Mouse (Mus musculus) liver, embryonic 11.5 days (tissue): ENCODE data around the gene Bex3. TPM values are rescaled to one million over a fixed set of nuclear protein-coding genes. Genes with fewer than 3 reads are reported as not detected.
"Not testable (repeated sequence)": the region's sequence is repeated elsewhere in the genome, so short reads cannot be mapped to it uniquely, and the experiment has no call there.

ENCODE experiments used
- ATAC-seq: fragments of 200-750 bp; cut with Nextera tagmentation; replicated peaks from 2 replicates; pipeline ENCODE4 v1.8.0; 2017; ENCODE audit warnings: moderate number of reproducible peaks, mild to moderate bottlenecking, moderate TSS enrichment, moderate library complexity; ENCODE audit not compliant: low FRiP score
- DNase-seq: peaks from one replicate; pipeline ENCODE4 v3.0.0-alpha.2; 2017; ENCODE audit warnings: low spot score
- H3K27ac ChIP-seq: fragments of 300-500 bp; sonication (generic); 2 replicates; pipeline ENCODE4 v1.5.1; 2014; ENCODE audit warnings: mild to moderate bottlenecking, low read depth, low read length, control low read depth
- H3K27me3 ChIP-seq: fragments of 300-500 bp; sonication (generic); replicated peaks from 2 replicates; pipeline ENCODE4 v1.6.1; 2014; ENCODE audit warnings: low read length, mixed read lengths; ENCODE audit not compliant: control insufficient read depth, insufficient read depth
- H3K36me3 ChIP-seq: fragments of 300-500 bp; sonication (generic); 2 replicates; pipeline ENCODE4 v1.6.1; 2014; ENCODE audit warnings: mild to moderate bottlenecking, low read length, moderate library complexity, mixed read lengths; ENCODE audit not compliant: control insufficient read depth, insufficient read depth
- H3K4me1 ChIP-seq: fragments of 300-500 bp; sonication (generic); replicated peaks from 2 replicates; pipeline ENCODE4 v1.6.1; 2014; ENCODE audit warnings: low read length, mixed read lengths; ENCODE audit not compliant: control insufficient read depth, insufficient read depth
- H3K4me2 ChIP-seq: fragments of 300-500 bp; sonication (generic); 2 replicates; pipeline ENCODE4 v1.6.1; 2014; ENCODE audit warnings: mild to moderate bottlenecking, control low read depth, moderate library complexity
- H3K4me3 ChIP-seq: fragments of 300-500 bp; sonication (generic); 2 replicates; pipeline ENCODE4 v1.5.1; 2014; ENCODE audit warnings: low read depth, low read length, control low read depth
- H3K9ac ChIP-seq: fragments of 300-500 bp; sonication (generic); 2 replicates; pipeline ENCODE4 v1.6.1; 2014; ENCODE audit warnings: low read depth, low read length, control low read depth
- H3K9me3 ChIP-seq: fragments of 300-500 bp; sonication (generic); 2 replicates; pipeline ENCODE4 v1.6.1; 2016; ENCODE audit warnings: low read length, inconsistent platforms, mixed read lengths; ENCODE audit not compliant: control insufficient read depth
- WGBS: fragments of 180-500 bp; shearing (Covaris S2); extraction: QIAGEN DNeasy Blood & Tissue Kit; methylation state at CpG from one replicate; pipeline ENCODE4 v1.1.7; 2014; 5-methylcytosine and 5-hydroxymethylcytosine counted together
- polyA plus RNA-seq: library from polyadenylated mRNA; unstranded; fragments of >200 nt; fragmentation: Nextera tagmentation; extraction: Ambion mirVana; gene quantifications from 2 replicates; pipeline ENCODE4 v1.2.1, GENCODE M21; 2014

The Bex3 gene
- polyA plus RNA-seq, 1 experiment from 2014 or later, result 530 TPM

- Histone ChIP-seq H3K9ac (no peak overlapping the region), H3K4me2 (no peak overlapping the region), H3K36me3 (no peaks in the 10 kb centered on the region; the same call in 1 of the 2 replicates), H3K27me3 (no peaks in the 10 kb centered on the region), H3K9me3 (no peaks in the 10 kb centered on the region), H3K4me1 (peaks cover 4% of the 10 kb centered on the region; the same call in 1 of the 2 replicates), H3K27ac (no peak overlapping the region), H3K4me3 (no peak overlapping the region)
- DNase-seq (no peak), ATAC-seq (no peak)
- 67% methylated on average over 7 of the region's 7 CpGs for WGBS
These were observed 20.4 kb upstream of the Bex3 start for GRCm38 (mm10) chrX:136249671-136250070.

- ATAC-seq (peak; percentile 90), DNase-seq (no peak)
- Histone ChIP-seq H3K27me3 (no peaks in the 10 kb centered on the region), H3K36me3 (no peaks in the 10 kb centered on the region; the same call in 1 of the 2 replicates), H3K27ac (no peak overlapping the region), H3K4me1 (peaks cover 4% of the 10 kb centered on the region; the same call in 1 of the 2 replicates), H3K4me2 (peak overlapping the region; percentile 22; the same call in 1 of the 2 replicates), H3K9ac (no peak overlapping the region), H3K4me3 (no peak overlapping the region), H3K9me3 (no peaks in the 10 kb centered on the region)
- 41% methylated on average over 6 of the region's 6 CpGs for WGBS
These were observed 17.9 kb upstream of the Bex3 start for GRCm38 (mm10) chrX:136252023-136252729.

- 75% methylated on average over 5 of the region's 5 CpGs for WGBS
- H3K27ac ChIP-seq, result no peak overlapping the region
- no peak for DNase-seq
- no peak overlapping the region for H3K4me2 ChIP-seq
- H3K27me3 ChIP-seq, result no peaks in the 10 kb centered on the region
- no peaks in the 10 kb centered on the region for H3K36me3 ChIP-seq
- no peaks in the 10 kb centered on the region for H3K9me3 ChIP-seq
- no peaks in the 10 kb centered on the region for H3K4me1 ChIP-seq
- H3K9ac ChIP-seq, result no peak overlapping the region
- H3K4me3 ChIP-seq, result no peak overlapping the region
- ATAC-seq, result no peak
These were observed 2.3 kb upstream of the Bex3 start for GRCm38 (mm10) chrX:136267720-136268119.

GRCm38 (mm10) chrX:136268173-136268572 lies 1.9 kb upstream of the Bex3 start:
- H3K4me2 ChIP-seq, result no peak overlapping the region
- H3K9ac ChIP-seq, result no peak overlapping the region
- no peak for ATAC-seq
- H3K4me3 ChIP-seq, result no peak overlapping the region
- no peaks in the 10 kb centered on the region for H3K4me1 ChIP-seq
- no peak for DNase-seq
- H3K36me3 ChIP-seq, result no peaks in the 10 kb centered on the region
- WGBS, result 59% methylated on average over 4 of the region's 4 CpGs
- H3K9me3 ChIP-seq, result no peaks in the 10 kb centered on the region
- H3K27ac ChIP-seq, result no peak overlapping the region
- no peaks in the 10 kb centered on the region for H3K27me3 ChIP-seq

- DNase-seq, H3K27ac ChIP-seq: not testable (repeated sequence)
- 14% methylated on average over 16 of the region's 60 CpGs for WGBS
These were observed 499 bp downstream of the Bex3 start for GRCm38 (mm10) chrX:136270393-136271111.

GRCm38 (mm10) chrX:136274542-136274941 lies 4.5 kb downstream of the Bex3 start:
- Histone ChIP-seq H3K9me3 (no peaks in the 10 kb centered on the region), H3K4me3 (no peak overlapping the region), H3K4me2 (no peak overlapping the region), H3K4me1 (no peaks in the 10 kb centered on the region), H3K27me3 (no peaks in the 10 kb centered on the region), H3K27ac (no peak overlapping the region), H3K9ac (no peak overlapping the region), H3K36me3 (no peaks in the 10 kb centered on the region)
- DNase-seq (no peak), ATAC-seq (no peak)
- WGBS, result 29% methylated on average over 3 of the region's 3 CpGs

More at GRCm38 (mm10) chrX:136270393-136271111, 499 bp downstream of the Bex3 start:
- ATAC-seq, result peak; percentile 24
- H3K4me1 ChIP-seq, H3K36me3 ChIP-seq, H3K9me3 ChIP-seq, H3K27me3 ChIP-seq: not testable (repeated sequence)
- Histone ChIP-seq H3K9ac (peak overlapping the region; percentile 46; the same call in 1 of the 2 replicates), H3K4me2 (peak overlapping the region; percentile 57), H3K4me3 (peak overlapping the region; percentile 50)

- no peak overlapping the region for H3K27ac ChIP-seq
- no peaks in the 10 kb centered on the region for H3K36me3 ChIP-seq
- DNase-seq (no peak), ATAC-seq (no peak)
- H3K4me1 ChIP-seq, result no peaks in the 10 kb centered on the region
- H3K4me2 ChIP-seq, result no peak overlapping the region
- no peaks in the 10 kb centered on the region for H3K9me3 ChIP-seq
- no peak overlapping the region for H3K9ac ChIP-seq
- no peaks in the 10 kb centered on the region for H3K27me3 ChIP-seq
- WGBS, result 44% methylated on average over 3 of the region's 3 CpGs
- H3K4me3 ChIP-seq, result no peak overlapping the region
These were observed 5.3 kb downstream of the Bex3 start for GRCm38 (mm10) chrX:136275386-136275785.

- no peak overlapping the region for H3K9ac ChIP-seq
- WGBS, result 77% methylated on average over 7 of the region's 7 CpGs
- ATAC-seq, result no peak
- no peaks in the 10 kb centered on the region for H3K27me3 ChIP-seq
- no peaks in the 10 kb centered on the region for H3K4me1 ChIP-seq
- no peaks in the 10 kb centered on the region for H3K36me3 ChIP-seq
- H3K9me3 ChIP-seq, result no peaks in the 10 kb centered on the region
- no peak overlapping the region for H3K27ac ChIP-seq
- DNase-seq, result no peak
- H3K4me3 ChIP-seq, result no peak overlapping the region
- no peak overlapping the region for H3K4me2 ChIP-seq
These were observed 7.5 kb downstream of the Bex3 start for GRCm38 (mm10) chrX:136277577-136277976.

- Histone ChIP-seq H3K27ac (no peak overlapping the region), H3K4me2 (no peak overlapping the region), H3K4me3 (no peak overlapping the region), H3K9ac (no peak overlapping the region), H3K4me1 (no peaks in the 10 kb centered on the region), H3K27me3 (no peaks in the 10 kb centered on the region), H3K9me3 (no peaks in the 10 kb centered on the region), H3K36me3 (no peaks in the 10 kb centered on the region)
- DNase-seq (no peak), ATAC-seq (no peak)
These were observed 8.3 kb downstream of the Bex3 start for GRCm38 (mm10) chrX:136278401-136278800.
